Mouse (Mus musculus) gastrocnemius, postnatal 10 days (tissue): Measurements from ENCODE around the gene Hmg20a. TPM values are rescaled to one million over a fixed set of nuclear protein-coding genes. Genes with fewer than 3 reads are reported as not detected.

Experiments used
- DNase-seq: peaks from one replicate; pipeline ENCODE4 v3.0.0; 2021; ENCODE audit warnings: mixed read lengths
- total RNA-seq, 2 experiments: library from RNA; stranded (reverse); gene quantifications; 2 replicates each; pipeline ENCODE4 v1.2.3; 2021

Hmg20a gene
- total RNA-seq, 2 experiments from 2014 or later, result 24.1 to 30.4 TPM

GRCm38 (mm10) chr9:56527951-56528350, 109.5 kb downstream of the Hmg20a start:
- no peak for DNase-seq

- DNase-seq, result no peak
These were observed 113.6 kb downstream of the Hmg20a start for GRCm38 (mm10) chr9:56531991-56532390.

- DNase-seq, result no peak
These were observed 115.5 kb downstream of the Hmg20a start for GRCm38 (mm10) chr9:56533916-56534315.

- DNase-seq, result no peak
These were observed 116.3 kb downstream of the Hmg20a start for GRCm38 (mm10) chr9:56534727-56535126.

GRCm38 (mm10) chr9:56535361-56535760, 117.0 kb downstream of the Hmg20a start:
- DNase-seq, result no peak

GRCm38 (mm10) chr9:56540051-56540450, 121.6 kb downstream of the Hmg20a start:
- DNase-seq, result no peak

GRCm38 (mm10) chr9:56544687-56545475, 126.5 kb downstream of the Hmg20a start:
- no peak for DNase-seq

Other genes starting within 250 kb of the Hmg20a start
- 10 to 100 TPM; 18.7 to 26.5 TPM for gene Peak1, start 542 bp upstream of the Hmg20a start, total RNA-seq